Mouse (Mus musculus): ENCODE data around the gene Ptgdr2. TPM values are rescaled to one million over a fixed set of nuclear protein-coding genes. Genes with fewer than 3 reads are reported as not detected.

Ptgdr2 gene
- 0.16 and 0.18 TPM in 2 replicates for polyA plus RNA-seq (2014; fragmentation: Nextera tagmentation; extraction: Ambion mirVana)

DNA sequence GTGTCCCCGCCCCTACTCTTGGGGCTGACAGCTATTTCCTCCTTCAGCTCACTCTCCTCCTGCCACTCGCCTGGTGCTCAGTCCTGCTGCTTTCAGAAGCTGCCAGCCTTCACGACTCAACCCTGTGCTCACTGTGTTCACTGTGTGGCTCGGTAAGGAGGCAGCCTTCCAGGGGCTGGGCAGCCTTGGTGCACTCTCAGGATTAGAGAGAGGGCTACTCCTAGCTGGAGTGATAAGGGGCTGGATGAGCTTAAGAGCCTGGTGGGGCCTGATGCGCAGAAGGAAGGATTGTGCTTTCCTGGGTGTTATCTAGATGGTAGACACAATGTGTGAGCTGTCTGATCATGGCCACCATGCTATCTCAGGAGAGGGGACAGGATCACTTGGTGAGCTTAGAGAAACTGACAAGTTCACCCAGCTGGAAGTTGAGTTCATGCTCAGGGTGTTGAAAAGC lies at the start of gene Ptgdr2:
Gene Ptgdr2, plus strand, starts transcription at position 51 of the 454 bp plus-strand sequence.
- H3K27ac ChIP-seq (ENCODE audit: low read depth, low read length) = no peak within 1 kb of the TSS
- 0 out of 2 replicates have a peak, but pooled peaks cover 3% of the 10 kb centered on the region for H3K27me3 ChIP-seq (replicated peaks; ENCODE audit: control insufficient read depth, insufficient read depth, low read length)
- no peak within 1 kb of the TSS for H3K4me3 ChIP-seq (ENCODE audit: low read depth, low read length)

GRCm38 (mm10) chr19:10892201-10892600 lies 44.8 kb upstream of the Ptgdr2 start:
- ATAC-seq (no peak), DNase-seq (ENCODE audit: low spot score) (no peak)
- H3K4me2 ChIP-seq (ENCODE audit: low read length) = no peak overlapping the region
- H3K9ac ChIP-seq (ENCODE audit: low read length) = no peak overlapping the region
- 87% methylated on average over 3 of the region's 3 CpGs for WGBS
- H3K27me3 ChIP-seq (replicated peaks; ENCODE audit: control insufficient read depth, insufficient read depth, low read length) = no peaks in the 10 kb centered on the region
- peaks cover 11% of the 10 kb centered on the region for H3K4me1 ChIP-seq (ENCODE audit: control insufficient read depth, insufficient read depth, low read length)
- no peak overlapping the region for H3K4me3 ChIP-seq (ENCODE audit: low read depth, low read length)
- H3K36me3 ChIP-seq (ENCODE audit: control insufficient read depth, insufficient read depth, low read length) = no peaks in the 10 kb centered on the region
- H3K9me3 ChIP-seq (replicated peaks; ENCODE audit: control insufficient read depth, low read length) = no peaks in the 10 kb centered on the region
- H3K27ac ChIP-seq (ENCODE audit: low read depth, low read length) = no peak overlapping the region

More for the DNA sequence above, at the start of gene Ptgdr2:
- DNase-seq (ENCODE audit: low spot score) (no peak), ATAC-seq (no peak)
- H3K36me3 ChIP-seq (ENCODE audit: control insufficient read depth, insufficient read depth, low read length) = peaks cover 4% of the 10 kb centered on the region; the same call in 1 of the 2 replicates
- H3K4me1 ChIP-seq (ENCODE audit: control insufficient read depth, insufficient read depth, low read length) = peaks cover 9% of the 10 kb centered on the region; the same call in 1 of the 2 replicates
- H3K9me3 ChIP-seq (replicated peaks; ENCODE audit: control insufficient read depth, low read length) = no peaks in the 10 kb centered on the region
- no peak within 1 kb of the TSS for H3K4me2 ChIP-seq (ENCODE audit: low read length)
- WGBS = 73% methylated on average over 5 of the region's 5 CpGs
- no peak within 1 kb of the TSS for H3K9ac ChIP-seq (ENCODE audit: low read length)

DNA sequence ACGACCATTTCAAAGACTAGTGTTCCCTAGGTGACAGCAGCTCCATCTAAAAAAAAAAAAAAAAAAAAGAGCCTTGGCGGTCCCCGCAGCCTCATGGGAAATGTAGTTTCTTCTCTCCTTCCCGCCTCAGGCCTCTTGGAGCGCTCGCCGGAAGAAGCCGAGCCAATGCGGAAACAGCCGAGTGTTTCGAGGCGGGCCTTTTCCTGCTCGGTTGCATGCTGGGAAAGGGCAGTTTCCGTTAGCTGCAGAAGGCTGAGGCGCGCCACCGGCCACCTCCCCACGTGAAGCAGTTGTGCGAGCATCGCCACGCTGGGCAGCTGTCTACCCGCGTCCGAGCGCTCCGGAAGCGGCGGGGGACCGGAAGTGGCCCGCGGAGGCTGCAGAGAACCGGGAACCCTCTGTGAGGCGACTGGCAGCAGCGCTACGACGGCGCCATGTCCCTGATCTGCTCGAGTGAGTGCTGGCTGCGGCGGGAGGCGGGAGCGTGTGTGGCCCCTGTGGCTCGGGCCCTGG lies 41.9 kb upstream of the Ptgdr2 start, which contains the start of gene Prpf19:
Gene Prpf19, plus strand, starts transcription at position 216 of the 513 bp plus-strand sequence.
- peak within 1 kb of the TSS; percentile 89 for H3K27ac ChIP-seq (ENCODE audit: low read depth, low read length)
- no peaks in the 10 kb centered on the region for H3K9me3 ChIP-seq (replicated peaks; ENCODE audit: control insufficient read depth, low read length)
- WGBS = under 1% methylated on average over 43 of the region's 43 CpGs

GRCm38 (mm10) chr19:10895708-10896107 lies 41.3 kb upstream of the Ptgdr2 start:
- peak overlapping the region; percentile 89 for H3K27ac ChIP-seq (ENCODE audit: low read depth, low read length)
- H3K27me3 ChIP-seq (replicated peaks; ENCODE audit: control insufficient read depth, insufficient read depth, low read length) = no peaks in the 10 kb centered on the region
- peak overlapping the region; percentile 89 for H3K4me3 ChIP-seq (ENCODE audit: low read depth, low read length)
- no peak for DNase-seq (ENCODE audit: low spot score)
- H3K4me2 ChIP-seq (ENCODE audit: low read length) = peak overlapping the region; percentile 64
- H3K9me3 ChIP-seq (replicated peaks; ENCODE audit: control insufficient read depth, low read length) = no peaks in the 10 kb centered on the region
- peak overlapping the region; percentile 87 for H3K9ac ChIP-seq (ENCODE audit: low read length)
- 1% methylated on average over 16 of the region's 16 CpGs for WGBS
- peak; percentile 8; the same call in 1 of the 2 replicates for ATAC-seq
- peaks cover 11% of the 10 kb centered on the region for H3K4me1 ChIP-seq (ENCODE audit: control insufficient read depth, insufficient read depth, low read length)
- peaks cover 29% of the 10 kb centered on the region for H3K36me3 ChIP-seq (ENCODE audit: control insufficient read depth, insufficient read depth, low read length)

More for the DNA sequence above, 41.9 kb upstream of the Ptgdr2 start, which contains the start of gene Prpf19:
- H3K4me1 ChIP-seq (ENCODE audit: control insufficient read depth, insufficient read depth, low read length) = peaks cover 11% of the 10 kb centered on the region
- peak within 1 kb of the TSS; percentile 64 for H3K4me2 ChIP-seq (ENCODE audit: low read length)
- H3K36me3 ChIP-seq (ENCODE audit: control insufficient read depth, insufficient read depth, low read length) = peaks cover 22% of the 10 kb centered on the region
- no peaks in the 10 kb centered on the region for H3K27me3 ChIP-seq (replicated peaks; ENCODE audit: control insufficient read depth, insufficient read depth, low read length)
- H3K4me3 ChIP-seq (ENCODE audit: low read depth, low read length) = peak within 1 kb of the TSS; percentile 89
- peak within 1 kb of the TSS; percentile 87 for H3K9ac ChIP-seq (ENCODE audit: low read length)
- ATAC-seq = peak; percentile 97
- peak; percentile 99 for DNase-seq (ENCODE audit: low spot score)

DNA sequence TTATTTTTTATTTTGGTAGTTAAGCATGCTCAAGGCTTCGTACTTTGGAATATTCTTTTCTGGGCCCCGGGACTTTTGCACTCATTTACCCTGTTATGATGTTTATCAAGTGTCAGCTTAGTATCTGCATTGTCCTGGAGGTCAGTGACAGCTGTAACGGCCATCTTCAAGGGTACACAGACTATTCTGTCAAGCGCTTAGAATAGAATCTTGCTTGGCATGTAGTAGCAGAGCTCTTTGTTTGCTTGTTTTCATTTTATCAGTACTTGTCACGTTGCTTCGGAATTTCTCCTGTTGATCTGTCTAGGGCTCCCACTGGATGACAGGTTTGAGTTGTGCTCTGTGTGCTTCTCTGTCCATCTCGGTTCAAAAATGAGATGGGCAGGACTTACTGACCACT lies 40.1 kb upstream of the Ptgdr2 start:
- peak overlapping the region; percentile 87 for H3K9ac ChIP-seq (ENCODE audit: low read length)
- H3K27ac ChIP-seq (ENCODE audit: low read depth, low read length) = no peak overlapping the region
- H3K27me3 ChIP-seq (replicated peaks; ENCODE audit: control insufficient read depth, insufficient read depth, low read length) = no peaks in the 10 kb centered on the region
- peaks cover 11% of the 10 kb centered on the region for H3K4me1 ChIP-seq (ENCODE audit: control insufficient read depth, insufficient read depth, low read length)
- peak overlapping the region; percentile 64 for H3K4me2 ChIP-seq (ENCODE audit: low read length)
- DNase-seq (ENCODE audit: low spot score) = no peak
- H3K4me3 ChIP-seq (ENCODE audit: low read depth, low read length) = peak overlapping the region; percentile 89
- WGBS = 88% methylated on average over 7 of the region's 7 CpGs
- no peaks in the 10 kb centered on the region for H3K9me3 ChIP-seq (replicated peaks; ENCODE audit: control insufficient read depth, low read length)
- peaks cover 40% of the 10 kb centered on the region for H3K36me3 ChIP-seq (ENCODE audit: control insufficient read depth, insufficient read depth, low read length)
- ATAC-seq = no peak

DNA sequence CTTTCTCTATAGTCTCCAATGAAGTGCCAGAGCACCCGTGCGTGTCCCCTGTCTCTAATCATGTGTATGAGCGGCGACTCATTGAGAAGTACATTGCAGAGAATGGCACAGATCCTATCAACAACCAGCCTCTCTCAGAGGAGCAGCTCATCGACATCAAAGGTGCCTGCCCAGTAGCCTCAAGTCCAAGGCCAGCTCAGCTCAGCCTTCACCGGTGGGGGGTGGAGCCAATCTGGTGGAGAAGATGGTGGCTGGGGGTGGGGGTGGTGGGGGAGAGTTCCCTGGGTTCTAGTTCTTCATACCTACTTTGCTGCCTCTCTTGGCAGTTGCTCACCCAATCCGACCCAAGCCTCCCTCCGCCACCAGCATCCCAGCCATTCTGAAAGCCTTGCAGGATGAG lies 39.5 kb upstream of the Ptgdr2 start:
- DNase-seq (ENCODE audit: low spot score) = no peak
- no peak overlapping the region for H3K9ac ChIP-seq (ENCODE audit: low read length)
- H3K4me1 ChIP-seq (ENCODE audit: control insufficient read depth, insufficient read depth, low read length) = peaks cover 11% of the 10 kb centered on the region
- no peaks in the 10 kb centered on the region for H3K27me3 ChIP-seq (replicated peaks; ENCODE audit: control insufficient read depth, insufficient read depth, low read length)
- H3K27ac ChIP-seq (ENCODE audit: low read depth, low read length) = no peak overlapping the region
- 85% methylated on average over 8 of the region's 8 CpGs for WGBS
- no peak overlapping the region for H3K4me3 ChIP-seq (ENCODE audit: low read depth, low read length)
- H3K4me2 ChIP-seq (ENCODE audit: low read length) = no peak overlapping the region
- ATAC-seq = no peak
- peaks cover 46% of the 10 kb centered on the region for H3K36me3 ChIP-seq (ENCODE audit: control insufficient read depth, insufficient read depth, low read length)
- H3K9me3 ChIP-seq (replicated peaks; ENCODE audit: control insufficient read depth, low read length) = no peaks in the 10 kb centered on the region

DNA sequence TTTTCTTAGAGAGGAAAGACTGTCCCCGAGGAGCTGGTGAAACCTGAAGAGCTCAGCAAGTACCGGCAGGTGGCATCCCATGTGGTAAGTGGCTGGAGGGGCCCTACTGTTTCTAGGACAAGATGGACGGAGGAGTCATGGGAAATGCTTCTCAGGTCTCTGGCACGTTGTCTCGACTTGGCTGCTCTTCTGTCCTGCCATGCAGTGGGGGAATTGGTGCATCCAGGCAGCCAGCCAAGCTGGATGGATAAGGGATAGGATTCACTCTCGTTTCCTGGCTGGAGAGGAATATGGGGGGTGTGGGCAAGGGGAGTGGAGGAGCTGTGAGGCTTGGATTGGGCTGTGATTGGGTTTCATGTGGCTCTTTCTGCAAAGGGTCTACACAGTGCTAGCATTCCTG lies 36.6 kb upstream of the Ptgdr2 start:
- Histone ChIP-seq H3K36me3 (ENCODE audit: control insufficient read depth, insufficient read depth, low read length) (peaks cover 75% of the 10 kb centered on the region), H3K27me3 (replicated peaks; ENCODE audit: control insufficient read depth, insufficient read depth, low read length) (no peaks in the 10 kb centered on the region), H3K27ac (ENCODE audit: low read depth, low read length) (no peak overlapping the region), H3K4me2 (ENCODE audit: low read length) (no peak overlapping the region), H3K4me3 (ENCODE audit: low read depth, low read length) (no peak overlapping the region), H3K4me1 (ENCODE audit: control insufficient read depth, insufficient read depth, low read length) (peaks cover 11% of the 10 kb centered on the region), H3K9ac (ENCODE audit: low read length) (no peak overlapping the region), H3K9me3 (replicated peaks; ENCODE audit: control insufficient read depth, low read length) (no peaks in the 10 kb centered on the region)
- 82% methylated on average over 6 of the region's 6 CpGs for WGBS
- DNase-seq (ENCODE audit: low spot score) = no peak
- ATAC-seq = no peak

- Histone ChIP-seq H3K27ac (ENCODE audit: low read depth, low read length) (no peak overlapping the region), H3K4me3 (ENCODE audit: low read depth, low read length) (no peak overlapping the region), H3K4me2 (ENCODE audit: low read length) (no peak overlapping the region), H3K9ac (ENCODE audit: low read length) (no peak overlapping the region), H3K4me1 (ENCODE audit: control insufficient read depth, insufficient read depth, low read length) (peaks cover 10% of the 10 kb centered on the region), H3K9me3 (replicated peaks; ENCODE audit: control insufficient read depth, low read length) (no peaks in the 10 kb centered on the region), H3K36me3 (ENCODE audit: control insufficient read depth, insufficient read depth, low read length) (peaks cover 82% of the 10 kb centered on the region), H3K27me3 (replicated peaks; ENCODE audit: control insufficient read depth, insufficient read depth, low read length) (no peaks in the 10 kb centered on the region)
- DNase-seq (ENCODE audit: low spot score) = no peak
- 94% methylated on average over 5 of the region's 5 CpGs for WGBS
- no peak for ATAC-seq
Observed at GRCm38 (mm10) chr19:10901046-10901445, 35.9 kb upstream of the Ptgdr2 start.

DNA sequence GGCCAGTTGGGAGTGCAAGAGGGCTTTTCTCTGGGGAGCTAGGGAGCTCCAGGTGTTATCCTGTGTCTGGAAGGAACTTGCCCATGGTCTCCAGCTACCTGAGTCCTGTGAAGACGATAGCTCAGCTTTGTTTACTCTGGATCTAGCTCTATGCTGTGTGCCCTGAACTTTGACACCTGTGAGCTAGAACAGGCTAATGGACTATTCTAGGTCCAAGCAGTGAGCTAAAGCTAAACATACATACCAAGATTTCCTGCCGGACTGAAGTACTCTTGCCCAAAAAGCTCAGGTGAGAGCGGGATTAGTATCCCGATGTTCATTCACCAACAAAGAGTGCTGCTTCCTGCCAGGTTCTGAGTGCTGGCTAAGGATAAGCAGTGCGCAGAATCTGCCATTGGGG lies 32.4 kb upstream of the Ptgdr2 start:
- no peak overlapping the region for H3K9ac ChIP-seq (ENCODE audit: low read length)
- H3K36me3 ChIP-seq (ENCODE audit: control insufficient read depth, insufficient read depth, low read length) = peaks cover 84% of the 10 kb centered on the region
- H3K27me3 ChIP-seq (replicated peaks; ENCODE audit: control insufficient read depth, insufficient read depth, low read length) = no peaks in the 10 kb centered on the region
- no peak overlapping the region for H3K4me3 ChIP-seq (ENCODE audit: low read depth, low read length)
- no peaks in the 10 kb centered on the region for H3K4me1 ChIP-seq (ENCODE audit: control insufficient read depth, insufficient read depth, low read length)
- no peaks in the 10 kb centered on the region for H3K9me3 ChIP-seq (replicated peaks; ENCODE audit: control insufficient read depth, low read length)
- H3K27ac ChIP-seq (ENCODE audit: low read depth, low read length) = no peak overlapping the region
- ATAC-seq = no peak
- no peak overlapping the region for H3K4me2 ChIP-seq (ENCODE audit: low read length)
- WGBS = 98% methylated on average over 5 of the region's 5 CpGs
- no peak for DNase-seq (ENCODE audit: low spot score)

Measured in forebrain, embryonic 14.5 days (tissue).